Mouse (Mus musculus) common myeloid progenitor, adult 5-6 weeks (primary cell): Measurements from ENCODE around the gene Nsrp1. TPM values are rescaled to one million over a fixed set of nuclear protein-coding genes. Genes with fewer than 3 reads are reported as not detected.

Source experiments
- ATAC-seq: replicated peaks from 2 replicates; pipeline ENCODE4 v1.8.0; 2016; ENCODE audit warnings: low read depth, mild to moderate bottlenecking, moderate TSS enrichment, inconsistent platforms; ENCODE audit not compliant: poor library complexity, severe bottlenecking
- total RNA-seq: library from RNA; stranded (forward); fragments of 200-1000, 187-1606 nt; gene quantifications from 2 replicates; pipeline ENCODE4 v1.2.3, GENCODE M21; 2017

The Nsrp1 gene
- total RNA-seq, 1 experiment from 2014 or later: 31.0 TPM

DNA sequence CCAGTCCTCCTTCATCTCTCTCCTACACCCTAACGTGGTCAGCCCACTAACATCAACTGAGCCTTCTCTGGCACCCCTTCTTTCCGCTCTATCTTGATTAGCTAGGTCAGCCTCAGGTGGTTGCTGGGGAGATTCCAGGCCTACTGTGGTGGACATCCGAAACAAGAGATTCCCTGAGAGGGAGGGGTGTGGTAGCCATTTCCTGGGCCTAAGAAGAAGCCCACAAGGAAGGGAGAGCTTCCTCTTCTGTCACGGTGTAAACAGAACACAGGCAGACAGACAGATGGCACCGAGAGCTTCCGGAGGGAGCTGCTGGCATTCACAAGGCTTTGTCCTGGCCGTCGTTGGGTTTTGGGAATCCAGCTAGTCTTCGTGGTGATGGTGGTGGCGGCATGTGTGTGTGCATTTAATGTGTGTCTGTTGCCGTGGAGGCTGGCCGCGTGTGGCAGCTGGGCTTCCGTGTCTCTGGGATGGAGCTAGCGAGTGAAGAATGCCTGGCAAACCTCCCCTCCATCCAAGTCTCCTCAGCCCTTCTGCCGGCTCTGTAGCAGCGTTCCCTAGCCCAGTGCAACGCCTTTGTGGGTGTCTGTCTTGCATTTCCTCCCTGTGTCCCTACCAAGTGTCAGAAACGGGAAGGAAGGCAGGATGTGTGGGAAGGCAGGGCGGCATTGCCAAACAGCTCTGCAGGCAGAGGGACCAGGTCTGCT lies 82.1 kb downstream of the Nsrp1 start:
- ATAC-seq: peak; percentile 16; the same call in 1 of the 2 replicates

Other genes starting within 250 kb of the Nsrp1 start
- gene Cpd, start 231.4 kb downstream of the Nsrp1 start, total RNA-seq: 11.6 and 11.8 TPM in 2 replicates
- gene Tmigd1, start 176.3 kb downstream of the Nsrp1 start, total RNA-seq: not detected in 2 replicates
- gene Blmh, start 153.6 kb downstream of the Nsrp1 start, total RNA-seq: 192 and 213 TPM in 2 replicates
- gene Slc6a4, start 79.8 kb downstream of the Nsrp1 start, total RNA-seq: 0.23 TPM in 1 of 2 replicates, not detected in the other
- gene Efcab5, start 110.5 kb upstream of the Nsrp1 start, total RNA-seq: 0.55 and 0.92 TPM in 2 replicates
- gene Ssh2, start 137.9 kb upstream of the Nsrp1 start, total RNA-seq: 29.5 and 38.2 TPM in 2 replicates